Mouse (Mus musculus) midbrain, embryonic 10.5 days (tissue): Measurements from ENCODE around the gene Rtl8b. TPM values are rescaled to one million over a fixed set of nuclear protein-coding genes. Genes with fewer than 3 reads are reported as not detected.
"Not testable (repeated sequence)": the region's sequence is repeated elsewhere in the genome, so short reads cannot be mapped to it uniquely, and the experiment has no call there.

Source experiments
- DNase-seq: peaks from one replicate; pipeline ENCODE4 v3.0.0-alpha.2; 2017; ENCODE audit warnings: low spot score
- H3K27ac ChIP-seq: fragments of 300-500 bp; sonication (generic); replicated peaks from 2 replicates; pipeline ENCODE4 v1.5.1; 2016; ENCODE audit warnings: mild to moderate bottlenecking
- H3K27me3 ChIP-seq: fragments of 300-500 bp; sonication (generic); 2 replicates; pipeline ENCODE4 v1.6.1; 2016; ENCODE audit warnings: low read depth, mild to moderate bottlenecking; ENCODE audit not compliant: poor library complexity, severe bottlenecking
- H3K36me3 ChIP-seq: fragments of 300-500 bp; sonication (generic); 2 replicates; pipeline ENCODE4 v1.6.1; 2016; ENCODE audit warnings: mild to moderate bottlenecking, moderate library complexity
- H3K4me1 ChIP-seq: fragments of 300-500 bp; sonication (generic); 2 replicates; pipeline ENCODE4 v1.6.1; 2016
- H3K4me3 ChIP-seq: fragments of 300-500 bp; sonication (generic); 2 replicates; pipeline ENCODE4 v1.5.1; 2016; ENCODE audit warnings: mild to moderate bottlenecking, moderate library complexity
- H3K9me3 ChIP-seq: fragments of 300-500 bp; sonication (generic); replicated peaks from 2 replicates; pipeline ENCODE4 v1.6.1; 2016; ENCODE audit warnings: mild to moderate bottlenecking
- WGBS: fragments of 180-500 bp; shearing (Covaris S2); methylation state at CpG from one replicate; pipeline ENCODE4 v1.1.7; 2016; 5-methylcytosine and 5-hydroxymethylcytosine counted together
- polyA plus RNA-seq: library from polyadenylated mRNA; unstranded; fragments of >200 nt; fragmentation: Nextera tagmentation; extraction: Ambion mirVana; gene quantifications from 2 replicates; pipeline ENCODE4 v1.2.1, GENCODE M21; 2016

Rtl8b gene
- polyA plus RNA-seq, 1 experiment from 2014 or later: 55.9 TPM

DNA sequence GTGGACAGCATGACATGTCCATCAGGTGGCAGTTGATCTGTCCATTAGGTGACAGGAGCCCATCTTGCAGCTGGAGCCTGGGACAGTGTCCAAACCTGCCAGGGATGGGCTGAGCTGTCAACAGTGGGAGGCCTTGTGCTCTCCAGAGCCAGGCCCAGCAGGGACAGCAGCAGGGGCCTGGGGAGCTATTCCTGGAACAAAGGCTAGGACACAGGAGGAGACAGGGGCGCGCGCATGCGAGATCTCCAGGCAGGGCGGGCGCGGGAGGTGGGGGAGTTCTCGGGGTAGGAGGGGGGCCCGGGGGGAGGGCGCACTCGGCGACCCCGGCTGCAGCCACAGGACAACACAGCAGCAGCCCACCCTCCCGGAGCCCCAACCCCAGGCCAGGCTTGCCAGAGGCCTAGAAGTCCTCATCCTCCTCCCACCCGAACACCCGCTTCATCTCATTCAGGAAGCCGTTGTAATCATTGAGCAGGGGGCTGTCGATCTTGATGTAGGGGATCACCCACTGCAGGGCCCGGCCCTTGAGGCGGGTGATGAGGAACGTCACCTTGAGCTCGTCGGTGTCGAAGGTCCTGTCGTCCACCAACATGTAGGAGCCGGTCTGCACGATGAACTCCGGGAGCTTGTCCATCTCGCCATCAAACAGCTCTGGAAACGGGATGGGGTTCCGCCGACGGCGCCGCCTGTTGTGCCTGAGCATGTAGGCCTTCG, 494 bp downstream of the Rtl8b start:
- H3K27ac ChIP-seq, H3K4me1 ChIP-seq, H3K27me3 ChIP-seq, H3K36me3 ChIP-seq, DNase-seq, H3K9me3 ChIP-seq: not testable (repeated sequence)
- peak overlapping the region; percentile 43 for H3K4me3 ChIP-seq
- no CpG with 5 or more reads among the region's 36 CpGs for whole genome bisulfite sequencing

- not testable (repeated sequence) for H3K9me3 ChIP-seq, H3K27me3 ChIP-seq, H3K4me1 ChIP-seq, H3K36me3 ChIP-seq, DNase-seq, H3K27ac ChIP-seq, H3K4me3 ChIP-seq
- WGBS: 70% methylated on average over 4 of the region's 4 CpGs
Observed at GRCm38 (mm10) chrX:53652917-53653316, 17.3 kb downstream of the Rtl8b start.

GRCm38 (mm10) chrX:53645885-53646284, 24.3 kb downstream of the Rtl8b start:
- H3K4me1 ChIP-seq: no peaks in the 10 kb centered on the region
- H3K27ac ChIP-seq: no peak overlapping the region
- no peaks in the 10 kb centered on the region for H3K36me3 ChIP-seq
- 87% methylated on average over 6 of the region's 6 CpGs for WGBS
- H3K9me3 ChIP-seq: no peaks in the 10 kb centered on the region
- no peaks in the 10 kb centered on the region for H3K27me3 ChIP-seq
- no peak overlapping the region for H3K4me3 ChIP-seq
- no peak for DNase-seq

DNA sequence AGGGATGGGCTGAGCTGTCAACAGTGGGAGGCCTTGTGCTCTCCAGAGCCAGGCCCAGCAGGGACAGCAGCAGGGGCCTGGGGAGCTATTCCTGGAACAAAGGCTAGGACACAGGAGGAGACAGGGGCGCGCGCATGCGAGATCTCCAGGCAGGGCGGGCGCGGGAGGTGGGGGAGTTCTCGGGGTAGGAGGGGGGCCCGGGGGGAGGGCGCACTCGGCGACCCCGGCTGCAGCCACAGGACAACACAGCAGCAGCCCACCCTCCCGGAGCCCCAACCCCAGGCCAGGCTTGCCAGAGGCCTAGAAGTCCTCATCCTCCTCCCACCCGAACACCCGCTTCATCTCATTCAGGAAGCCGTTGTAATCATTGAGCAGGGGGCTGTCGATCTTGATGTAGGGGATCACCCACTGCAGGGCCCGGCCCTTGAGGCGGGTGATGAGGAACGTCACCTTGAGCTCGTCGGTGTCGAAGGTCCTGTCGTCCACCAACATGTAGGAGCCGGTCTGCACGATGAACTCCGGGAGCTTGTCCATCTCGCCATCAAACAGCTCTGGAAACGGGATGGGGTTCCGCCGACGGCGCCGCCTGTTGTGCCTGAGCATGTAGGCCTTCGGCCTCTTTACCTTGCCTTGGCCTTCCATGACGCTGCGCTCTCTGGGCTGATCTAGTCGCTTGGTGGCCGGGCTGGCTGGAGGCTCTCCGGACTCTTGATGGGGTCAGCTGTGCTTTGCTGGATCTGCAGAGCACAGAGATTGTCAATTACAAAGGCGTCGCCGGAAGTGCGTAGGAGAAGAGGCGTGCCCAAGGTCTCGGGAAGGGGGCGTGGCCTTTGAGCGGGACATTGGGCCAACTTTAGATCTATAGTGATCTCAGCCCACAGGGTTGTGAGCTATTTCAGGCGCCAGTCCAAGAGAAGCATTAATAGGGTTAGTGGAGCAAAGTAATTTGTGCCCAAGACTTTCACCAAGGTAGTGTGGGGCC, 26.9 kb downstream of the Rtl8b start, which contains the start of gene Rtl8a:
TSS of gene Rtl8a (minus strand) at position 703 of the 982 bp plus-strand sequence.
- H3K4me1 ChIP-seq, H3K36me3 ChIP-seq, H3K27me3 ChIP-seq, H3K9me3 ChIP-seq: not testable (repeated sequence)
- Histone ChIP-seq H3K27ac (peak within 1 kb of the TSS; percentile 33; the same call in 1 of the 2 replicates), H3K4me3 (peak within 1 kb of the TSS; percentile 43)
- peak; percentile 78 for DNase-seq
- 21% methylated on average over 14 of the region's 50 CpGs for WGBS

- not testable (repeated sequence) for H3K27ac ChIP-seq, H3K9me3 ChIP-seq, DNase-seq, H3K27me3 ChIP-seq, H3K36me3 ChIP-seq, H3K4me1 ChIP-seq
- WGBS: 70% methylated on average over 4 of the region's 4 CpGs
- H3K4me3 ChIP-seq: peak overlapping the region; percentile 36; the same call in 1 of the 2 replicates
Observed at GRCm38 (mm10) chrX:53642604-53642979, 27.6 kb downstream of the Rtl8b start.

- not testable (repeated sequence) for DNase-seq, H3K4me1 ChIP-seq, H3K27me3 ChIP-seq, H3K27ac ChIP-seq, H3K9me3 ChIP-seq, H3K36me3 ChIP-seq, H3K4me3 ChIP-seq
- WGBS: 70% methylated on average over 3 of the region's 3 CpGs
Observed at GRCm38 (mm10) chrX:53638107-53638506, 32.1 kb downstream of the Rtl8b start.

Other genes starting within 250 kb of the Rtl8b start
- gene Etd, start 235.5 kb downstream of the Rtl8b start, polyA plus RNA-seq: not detected in 2 replicates
- 30.3 and 45.8 TPM in 2 replicates for gene Rtl8c, start 62.4 kb downstream of the Rtl8b start, polyA plus RNA-seq
- gene Gm14597, start 61.4 kb downstream of the Rtl8b start, polyA plus RNA-seq: not detected in 2 replicates
- 55.9 and 75.2 TPM in 2 replicates for gene Rtl8a, start 26.7 kb downstream of the Rtl8b start, polyA plus RNA-seq
- gene 4930502E18Rik, start 54.4 kb upstream of the Rtl8b start, polyA plus RNA-seq: 0.16 and 0.19 TPM in 2 replicates
- gene 1700013H16Rik, start 87.4 kb upstream of the Rtl8b start, polyA plus RNA-seq: 0.15 and 0.22 TPM in 2 replicates
- gene Zfp36l3, start 106.0 kb upstream of the Rtl8b start, polyA plus RNA-seq: 0.07 TPM in 1 of 2 replicates, not detected in the other
- 1.4 and 2.0 TPM in 2 replicates for gene Xlr, start 127.3 kb upstream of the Rtl8b start, polyA plus RNA-seq